Comparison of ENCODE assay signal across 8 mouse cellular contexts in genomic region chr7:99483271-99483923, GRCm38 (mm10). TPM values are rescaled to one million over a fixed set of nuclear protein-coding genes. Genes with fewer than 3 reads are reported as not detected.
DNase-seq lines count a peak whose midpoint lies in the region; ATAC-seq lines count a peak whose summit lies in the region.

Gene Rps3, minus strand, starts transcription at chr7:99483738.

- DNase-seq in c-Kit-negative CD71-positive TER-119-positive erythroid progenitor cells, embryonic 14.5 days (ENCODE audit: low read depth, low spot score) = peak; percentile 93
- peak; percentile 95 for DNase-seq in fibroblast of lung, adult 2 months (ENCODE audit: low read depth)
- peak; percentile 97 for DNase-seq in kidney, postnatal 14 days
- DNase-seq in liver, embryonic 13.5 days = peak; percentile 90
- peak; percentile 97 for DNase-seq in neural tube, embryonic 10.5 days (ENCODE audit: extremely low spot score, low spot score)

- H3K4me3 ChIP-seq in heart, embryonic 14.5 days (ENCODE audit: control insufficient read depth in 1 of 2, insufficient read depth in 1 of 2, low read depth in 1 of 2, low read length in 2 of 2) = peak within 1 kb of the TSS; percentile 73 to 90
- peak within 1 kb of the TSS; percentile 74 for H3K4me3 ChIP-seq in liver, embryonic 13.5 days (replicated peaks)
- H3K4me3 ChIP-seq in stomach, embryonic 16.5 days (replicated peaks; ENCODE audit: low read length) = peak within 1 kb of the TSS; percentile 88

- H3K9ac ChIP-seq in heart, embryonic 14.5 days (ENCODE audit: low read length) = peak within 1 kb of the TSS; percentile 91
- peak within 1 kb of the TSS; percentile 94 for H3K9ac ChIP-seq in liver, embryonic 13.5 days
- peak within 1 kb of the TSS; percentile 85 for H3K9ac ChIP-seq in stomach, embryonic 16.5 days (ENCODE audit: low read length)

- peaks cover 9 to 34% of the 10 kb centered on the region in 2 experiments for H3K4me1 ChIP-seq in heart, embryonic 14.5 days (ENCODE audit: control insufficient read depth in 2 of 2, insufficient read depth in 2 of 2, low read length in 2 of 2)
- peaks cover 49% of the 10 kb centered on the region for H3K4me1 ChIP-seq in liver, embryonic 13.5 days (replicated peaks)
- H3K4me1 ChIP-seq in stomach, embryonic 16.5 days (ENCODE audit: control insufficient read depth, insufficient read depth, low read length) = peaks cover 39% of the 10 kb centered on the region

- under 1% methylated on average over 45 of the region's 45 CpGs for WGBS in heart, embryonic 14.5 days
- WGBS in liver, embryonic 13.5 days (ENCODE audit: insufficient replicate concordance) = 0% methylated on average over 45 of the region's 45 CpGs
- under 1% methylated on average over 45 of the region's 45 CpGs for WGBS in stomach, embryonic 16.5 days

- H3K27ac ChIP-seq in heart, embryonic 14.5 days (replicated peaks in 1 of 2; ENCODE audit: control insufficient read depth in 1 of 2, insufficient read depth in 1 of 2, low read depth in 2 of 2, low read length in 2 of 2) = peak within 1 kb of the TSS; percentile 56 to 78
- peak within 1 kb of the TSS; percentile 89 for H3K27ac ChIP-seq in liver, embryonic 13.5 days
- H3K27ac ChIP-seq in stomach, embryonic 16.5 days (ENCODE audit: low read length) = peak within 1 kb of the TSS; percentile 71

- H3K9me3 ChIP-seq in heart, embryonic 14.5 days (ENCODE audit: control insufficient read depth, low read length) = no peaks in the 10 kb centered on the region
- H3K9me3 ChIP-seq in liver, embryonic 13.5 days (replicated peaks) = no peaks in the 10 kb centered on the region
- no peaks in the 10 kb centered on the region for H3K9me3 ChIP-seq in stomach, embryonic 16.5 days (replicated peaks; ENCODE audit: control insufficient read depth, low read length)

- H3K36me3 ChIP-seq in heart, embryonic 14.5 days (ENCODE audit: control insufficient read depth, insufficient read depth, low read length) = peaks cover 41% of the 10 kb centered on the region
- H3K36me3 ChIP-seq in liver, embryonic 13.5 days = peaks cover 44% of the 10 kb centered on the region
- peaks cover 33% of the 10 kb centered on the region for H3K36me3 ChIP-seq in stomach, embryonic 16.5 days (ENCODE audit: control insufficient read depth, insufficient read depth, low read length)

- peak within 1 kb of the TSS; percentile 77 for H3K4me2 ChIP-seq in heart, embryonic 14.5 days (ENCODE audit: low read length)
- H3K4me2 ChIP-seq in liver, embryonic 13.5 days = peak within 1 kb of the TSS; percentile 90
- H3K4me2 ChIP-seq in stomach, embryonic 16.5 days (ENCODE audit: low read depth, low read length) = peak within 1 kb of the TSS; percentile 98

- no peaks in the 10 kb centered on the region for H3K27me3 ChIP-seq in heart, embryonic 14.5 days (ENCODE audit: control insufficient read depth, insufficient read depth, low read length)
- H3K27me3 ChIP-seq in liver, embryonic 13.5 days = no peaks in the 10 kb centered on the region
- H3K27me3 ChIP-seq in stomach, embryonic 16.5 days (ENCODE audit: control insufficient read depth, insufficient read depth, low read length) = no peaks in the 10 kb centered on the region

- ATAC-seq in CD4-positive, CD25-positive, alpha-beta regulatory T cell, adult 4 months = peak; percentile 97
- peak; percentile 91 for ATAC-seq in heart, embryonic 14.5 days (ENCODE audit: insufficient number of reproducible peaks, insufficient read depth, low FRiP score, low read depth)
- peak; percentile 96 for ATAC-seq in liver, embryonic 13.5 days (ENCODE audit: low read depth)
- peak; percentile 98 for ATAC-seq in stomach, embryonic 16.5 days (ENCODE audit: insufficient read depth, low FRiP score)

RNA-seq across cellular contexts. Expression of gene Rps3, which starts in this region (rescaled TPM):
- 1,000 to 10,000 TPM; 2,515 to 4,056 TPM for polyA plus RNA-seq in CD4-positive, CD25-positive, alpha-beta regulatory T cell, adult 4 months (2017; shearing (Covaris generic))
- 538 and 543 TPM in 2 replicates for polyA plus RNA-seq in heart, embryonic 14.5 days (2014; fragmentation: Nextera tagmentation; extraction: Ambion mirVana)
- 741 and 746 TPM in 2 replicates for polyA plus RNA-seq in liver, embryonic 13.5 days (2015; fragmentation: Nextera tagmentation; extraction: Ambion mirVana)
- 699 and 743 TPM in 2 replicates for polyA plus RNA-seq in stomach, embryonic 16.5 days (2015; fragmentation: Nextera tagmentation; extraction: Ambion mirVana)

Comparison
In these comparisons a context has a peak if more than half of its experiments do, and no peak if none do; other contexts are left out.
1. Peak in every context shown above with its lines: DNase-seq, ATAC-seq, H3K4me3 ChIP-seq and H3K27ac ChIP-seq.